Mouse (Mus musculus) urinary bladder, postnatal 14 days (tissue): Measurements from ENCODE around the gene Rcl1.

Source experiments
- DNase-seq: peaks from one replicate; pipeline ENCODE4 v3.0.0; 2021; ENCODE audit warnings: low spot score

Rcl1 gene

DNA sequence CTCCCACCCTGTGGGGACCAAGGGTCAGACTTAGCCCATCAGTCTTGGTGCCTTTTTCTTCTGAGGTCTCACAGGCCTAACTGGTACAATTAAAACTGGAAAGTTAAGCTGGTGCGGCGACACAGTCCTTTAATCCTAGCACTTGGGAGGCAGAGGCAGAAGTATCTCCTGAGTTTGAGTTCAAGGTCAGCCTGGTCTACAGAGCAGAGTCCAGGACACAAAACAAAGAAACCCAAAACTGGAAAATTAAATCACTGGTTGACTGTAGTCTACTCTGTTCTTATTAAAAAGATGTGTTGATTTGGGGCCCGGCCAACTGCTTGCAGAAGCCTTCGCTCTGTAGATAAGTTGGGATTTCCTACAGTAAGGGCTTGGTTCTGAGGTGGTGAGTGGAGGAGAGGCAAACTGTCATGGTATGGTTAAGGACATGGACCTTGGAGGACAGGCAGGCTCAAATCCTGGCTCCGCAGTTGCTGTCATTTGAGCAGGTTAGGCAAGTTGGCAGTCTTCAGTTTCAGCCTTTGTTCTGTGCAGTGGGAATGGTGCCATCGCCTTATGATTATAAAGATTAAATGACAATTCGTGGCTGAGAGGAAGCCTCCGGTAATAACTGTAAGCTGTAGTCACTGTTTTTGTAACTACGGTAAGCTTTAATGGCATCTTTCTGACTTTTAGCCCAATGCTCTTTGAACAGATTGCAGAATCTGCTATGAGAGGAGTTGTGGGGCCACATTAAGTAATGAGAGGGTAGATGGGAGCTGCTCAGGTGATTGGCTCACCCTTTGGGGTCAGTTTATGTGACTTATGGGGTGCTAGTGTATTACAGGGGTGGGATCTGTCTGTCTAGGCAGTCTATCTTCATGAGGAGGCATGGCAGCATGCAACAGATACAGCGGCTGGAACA, 12.8 kb downstream of the Rcl1 start:
- no peak for DNase-seq

GRCm38 (mm10) chr19:29116796-29117195, 15.6 kb downstream of the Rcl1 start:
- no peak for DNase-seq

DNA sequence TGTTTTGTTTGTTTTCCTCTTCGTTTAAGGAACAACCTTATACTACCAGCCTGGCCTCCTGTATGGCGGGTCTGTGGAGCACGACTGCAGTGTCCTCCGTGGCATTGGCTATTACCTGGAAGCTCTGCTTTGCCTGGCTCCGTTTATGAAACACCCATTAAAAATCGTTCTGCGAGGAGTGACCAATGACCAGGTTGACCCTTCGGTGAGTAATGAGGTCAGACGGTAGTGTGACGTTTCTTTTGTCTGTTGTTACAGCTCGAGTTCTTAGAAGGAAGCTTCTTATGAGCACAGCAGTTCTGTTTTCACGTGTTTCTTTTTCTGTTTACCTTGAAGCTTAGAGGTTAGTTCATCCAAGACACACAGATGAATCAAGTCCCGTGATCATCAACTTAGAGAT, 17.0 kb downstream of the Rcl1 start:
- DNase-seq: no peak

DNA sequence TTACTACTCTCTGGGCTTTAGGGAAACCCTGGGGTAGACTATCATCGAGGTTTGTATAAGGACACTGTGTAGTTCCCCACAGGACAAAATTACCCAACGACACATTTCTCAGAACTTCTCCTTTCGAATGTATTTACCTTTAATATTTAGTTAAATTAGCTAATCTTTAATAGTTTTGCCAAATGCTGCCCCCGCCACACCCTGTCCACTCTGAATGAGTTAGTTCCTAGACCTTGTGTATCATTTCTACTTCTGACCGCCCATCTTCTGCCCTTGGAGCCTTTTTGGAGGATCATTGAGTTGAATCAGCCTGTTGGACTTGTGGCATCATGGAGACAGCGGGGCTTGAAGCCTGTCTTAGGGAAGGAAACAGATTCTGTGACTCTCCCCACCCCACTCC, 19.1 kb downstream of the Rcl1 start:
- no peak for DNase-seq

DNA sequence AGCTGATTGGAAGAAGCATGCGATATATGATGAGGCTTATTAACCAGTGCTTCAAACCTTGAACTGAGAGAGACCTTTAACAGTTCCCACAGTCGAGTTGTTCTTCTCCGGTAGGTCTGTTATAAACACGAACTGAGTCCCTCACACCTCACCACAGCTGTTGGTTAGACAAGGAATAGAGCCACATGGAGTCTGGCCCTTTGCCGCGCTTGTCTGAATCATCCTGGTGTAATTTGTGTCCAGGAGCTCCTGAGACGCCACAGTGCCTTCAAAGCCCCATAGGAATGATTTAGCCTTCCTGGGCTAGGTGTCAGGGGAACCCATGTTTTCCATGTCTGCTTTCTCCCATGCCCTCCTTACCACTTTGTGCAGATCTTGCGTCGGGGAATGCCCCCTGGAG, 20.2 kb downstream of the Rcl1 start:
- DNase-seq: no peak

DNA sequence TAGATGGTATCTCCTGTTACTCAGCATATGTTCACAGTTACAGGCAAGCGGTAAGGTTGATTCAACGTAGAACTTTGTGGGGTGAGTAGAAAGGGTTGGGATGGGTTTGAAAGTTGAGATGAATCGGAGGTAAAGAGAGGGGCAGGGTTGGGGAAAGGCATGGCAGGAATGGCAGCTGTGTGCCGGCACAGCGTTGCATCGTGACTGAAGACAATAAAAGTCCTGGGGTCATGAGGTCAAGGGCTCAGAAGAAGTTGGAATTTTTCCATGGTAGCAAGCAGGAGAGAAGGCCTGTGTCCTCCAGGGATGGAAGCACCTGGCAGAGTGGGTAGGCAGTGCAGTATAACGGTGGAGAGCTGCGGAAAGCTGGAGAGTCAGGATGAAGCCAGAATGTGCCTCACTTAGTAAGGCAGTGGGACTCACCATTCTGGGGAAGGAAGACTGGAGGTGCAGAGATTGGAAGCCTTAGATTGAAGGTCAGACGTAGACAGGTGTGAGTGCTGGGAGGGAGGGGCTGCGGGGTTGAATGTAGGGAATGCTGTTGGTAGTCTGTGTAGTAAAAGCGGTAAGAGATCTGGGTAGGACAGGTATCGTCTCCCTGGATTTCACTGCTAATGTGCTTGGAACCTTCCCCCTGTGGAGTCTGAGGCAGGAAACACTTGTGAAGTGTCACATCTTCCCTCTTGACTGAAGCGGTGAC, 23.9 kb downstream of the Rcl1 start:
- DNase-seq: no peak

GRCm38 (mm10) chr19:29126347-29127015, 25.3 kb downstream of the Rcl1 start:
- no peak for DNase-seq

- no peak for DNase-seq
Observed at GRCm38 (mm10) chr19:29127331-29127730, 26.2 kb downstream of the Rcl1 start.

DNA sequence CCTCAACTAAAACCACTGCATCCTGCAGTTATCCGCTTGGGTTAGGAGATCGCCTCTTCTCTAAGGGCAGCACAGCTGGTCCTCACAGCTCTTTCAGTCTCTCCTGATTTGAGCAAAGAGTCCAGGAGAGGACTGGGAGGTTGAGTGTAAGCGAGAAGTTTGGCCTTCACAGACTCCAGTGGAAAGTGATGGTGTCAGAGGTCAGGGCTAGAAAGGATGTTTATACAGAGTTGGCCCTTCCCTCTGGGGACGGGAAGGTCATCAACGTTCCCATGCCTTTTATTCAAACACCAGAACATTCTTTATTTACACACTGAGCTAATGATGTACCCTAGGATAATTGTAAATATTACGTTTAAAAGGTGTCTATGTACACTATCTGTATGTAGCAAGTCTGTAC, 27.0 kb downstream of the Rcl1 start:
- DNase-seq: no peak

GRCm38 (mm10) chr19:29129551-29129950, 28.4 kb downstream of the Rcl1 start:
- DNase-seq: no peak

GRCm38 (mm10) chr19:29131171-29131570, 30.0 kb downstream of the Rcl1 start:
- DNase-seq: no peak

- DNase-seq: no peak
Observed at GRCm38 (mm10) chr19:29134293-29134692, 33.1 kb downstream of the Rcl1 start.

GRCm38 (mm10) chr19:29135172-29135736, 34.1 kb downstream of the Rcl1 start:
- DNase-seq: no peak

DNA sequence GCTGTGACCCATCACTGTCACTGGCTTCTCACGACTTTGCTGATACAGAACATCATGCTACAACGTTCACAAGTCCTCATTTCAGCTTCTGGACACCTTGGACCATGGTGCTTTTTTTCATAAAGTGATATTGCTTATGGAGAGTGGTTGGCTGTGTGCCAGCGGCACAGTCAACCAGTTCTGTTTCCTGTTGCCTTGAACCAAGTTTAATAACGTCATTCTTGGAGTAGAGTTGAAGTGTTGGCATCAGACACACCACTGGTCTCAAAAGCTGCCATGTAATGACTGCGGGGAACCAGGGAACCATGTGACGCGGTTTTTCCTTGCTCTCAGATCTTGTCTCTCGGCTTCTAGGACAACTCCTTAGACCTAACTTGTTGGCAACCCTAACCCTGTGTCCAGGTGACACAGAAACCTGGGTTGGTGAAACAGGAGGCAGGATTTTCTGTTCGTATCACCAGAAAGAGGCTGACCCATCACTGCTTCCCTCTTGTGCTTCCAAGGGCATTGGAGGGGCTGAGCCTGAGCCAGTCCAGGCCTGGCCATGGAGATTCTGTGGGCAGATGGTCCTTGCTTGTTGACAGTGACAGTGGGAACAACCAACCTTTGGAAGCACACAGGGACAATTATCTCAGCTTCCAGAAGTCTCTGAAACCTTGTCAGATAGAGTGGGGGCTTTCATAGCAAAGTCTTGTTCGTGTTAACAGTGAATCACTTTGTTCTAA, 37.5 kb downstream of the Rcl1 start:
- DNase-seq: no peak

DNA sequence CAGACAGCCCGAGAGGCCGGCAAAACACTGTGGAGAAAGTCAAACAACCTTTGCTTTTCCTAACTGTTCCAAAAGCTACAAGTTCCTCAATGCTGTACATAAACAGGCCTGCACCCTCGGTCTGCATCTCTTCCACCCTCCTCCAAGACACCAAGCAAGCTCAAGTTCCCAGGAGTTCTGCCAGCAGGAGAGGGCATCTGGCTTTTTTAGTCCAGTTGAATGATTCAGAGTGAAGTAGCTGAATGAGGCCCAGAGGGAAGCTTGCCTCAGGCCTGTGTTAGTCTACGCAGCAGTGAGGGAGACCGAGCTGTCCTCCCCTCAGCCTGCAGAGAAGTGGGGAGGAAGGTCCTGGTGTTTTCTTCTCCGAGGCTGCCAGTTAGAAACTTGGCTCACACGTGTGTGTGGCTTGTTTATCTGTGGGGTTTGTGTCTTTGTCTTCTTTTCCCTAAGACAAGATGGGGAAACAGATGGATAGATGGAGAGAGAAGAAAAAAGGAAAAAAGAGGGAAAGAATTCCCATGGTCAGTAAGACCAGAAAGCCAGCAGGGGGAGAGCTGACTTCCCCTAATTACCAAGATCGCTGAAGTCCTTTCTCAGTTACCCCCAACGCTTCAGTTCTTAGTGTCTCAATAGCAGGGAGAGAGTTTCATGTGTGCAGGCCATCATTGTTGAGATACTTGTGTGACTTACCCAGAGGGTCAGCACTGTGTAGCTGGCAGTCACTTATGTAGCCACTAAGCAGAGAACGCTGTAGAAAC, 38.7 kb downstream of the Rcl1 start:
- DNase-seq: no peak

GRCm38 (mm10) chr19:29140933-29141332, 39.8 kb downstream of the Rcl1 start:
- DNase-seq: no peak

DNA sequence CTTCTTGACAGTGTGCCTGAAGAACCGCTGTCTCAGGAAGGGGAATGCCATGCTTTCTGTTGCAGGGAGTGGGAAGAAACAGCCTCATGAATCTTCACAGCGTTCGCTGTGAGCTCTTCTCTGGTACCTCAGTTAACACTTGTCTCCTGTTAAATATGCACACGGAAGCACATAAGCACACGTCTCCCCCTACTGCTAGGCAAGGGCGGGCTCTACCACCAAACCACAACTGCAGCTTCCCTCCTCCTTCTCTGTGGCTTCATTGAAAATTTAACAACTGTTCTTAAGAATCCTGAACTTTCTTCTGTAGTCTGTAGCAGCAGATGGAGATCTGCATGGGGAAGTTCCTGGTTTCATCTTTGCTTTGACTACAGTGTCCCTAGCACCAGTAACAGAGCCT, 41.1 kb downstream of the Rcl1 start:
- DNase-seq: no peak

GRCm38 (mm10) chr19:29145421-29145820, 44.2 kb downstream of the Rcl1 start:
- DNase-seq: no peak

DNA sequence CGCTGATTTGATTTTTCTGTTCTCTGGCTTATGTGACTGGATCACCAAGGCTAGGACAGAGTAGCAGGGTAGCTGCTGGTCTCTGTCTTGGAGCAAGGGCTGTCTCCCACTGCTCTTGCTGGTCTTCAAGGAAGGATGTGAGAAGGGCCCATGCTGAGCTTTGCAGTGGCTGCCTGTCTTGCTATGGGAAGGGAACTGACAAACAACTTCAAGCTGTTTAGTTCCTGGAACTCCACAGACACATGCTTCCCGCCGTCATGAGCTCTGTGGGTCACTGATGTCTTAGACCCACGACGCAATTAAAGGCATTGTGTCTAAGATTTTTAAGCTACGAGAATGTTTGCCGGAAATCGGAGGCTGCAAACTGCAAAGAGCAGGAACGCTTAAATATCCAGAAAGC, 45.6 kb downstream of the Rcl1 start:
- no peak for DNase-seq

GRCm38 (mm10) chr19:29149583-29149982, 48.4 kb downstream of the Rcl1 start:
- no peak for DNase-seq

GRCm38 (mm10) chr19:29150038-29150437, 48.9 kb downstream of the Rcl1 start:
- DNase-seq: no peak
